Mouse (Mus musculus): ENCODE data around the gene Sptbn2. TPM values are rescaled to one million over a fixed set of nuclear protein-coding genes. Genes with fewer than 3 reads are reported as not detected.
A peak's percentile ranks its signal among the peaks of the same experiment; 100 is the strongest.
"Not testable (repeated sequence)": the region's sequence is repeated elsewhere in the genome, so short reads cannot be mapped to it uniquely, and the experiment has no call there.

Gene Sptbn2
- total RNA-seq, 2 experiments from 2014 or later = not detected

DNA sequence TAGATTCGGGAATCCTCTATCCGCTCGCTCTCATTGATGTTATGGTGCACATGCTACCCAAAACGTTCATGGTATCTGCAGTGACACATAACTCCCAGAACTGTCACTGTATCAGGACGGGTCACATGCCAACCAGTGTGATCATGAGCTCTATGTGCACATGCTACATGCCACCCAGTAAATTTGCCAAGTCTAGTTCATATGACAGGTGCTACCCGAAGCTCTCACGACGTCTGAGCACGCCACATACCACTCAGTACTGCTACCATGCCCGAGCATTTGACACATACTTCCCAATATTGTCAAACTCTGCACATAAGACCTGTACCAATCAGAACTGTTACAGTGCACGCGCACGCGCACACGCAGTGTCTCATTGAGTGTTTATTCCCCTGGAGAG lies 9.1 kb downstream of the Sptbn2 start:
- ATAC-seq (replicated peaks; ENCODE audit: poor library complexity, severe bottlenecking) = no peak

DNA sequence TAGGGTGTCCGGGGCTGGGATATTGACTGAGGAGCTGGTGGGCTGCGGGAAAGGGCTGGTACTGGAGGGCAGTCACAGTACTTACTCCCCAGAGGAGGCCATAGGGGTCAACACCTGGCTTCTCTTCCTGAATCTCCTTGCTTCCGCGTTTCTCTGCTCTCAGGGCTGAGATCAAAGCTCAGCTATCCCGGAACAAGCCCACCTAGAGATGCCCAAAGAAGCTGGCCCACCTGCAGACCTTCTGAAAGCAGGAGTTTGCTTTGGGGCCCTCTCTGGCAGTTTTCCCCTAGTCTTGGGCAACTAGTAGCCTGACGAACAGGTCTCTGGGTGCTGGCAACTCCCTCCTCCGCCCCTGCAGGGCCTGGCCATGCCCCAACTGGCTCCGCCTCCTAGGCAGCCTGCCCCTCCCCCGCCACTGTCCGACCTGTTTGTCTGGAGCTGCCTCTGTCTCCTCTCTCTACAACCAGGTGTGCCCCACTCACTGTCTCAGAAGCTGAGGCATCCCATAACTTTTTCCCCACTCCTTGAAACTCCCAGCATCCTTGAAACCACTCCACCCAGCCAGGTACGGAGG lies 9.8 kb downstream of the Sptbn2 start:
- ATAC-seq (replicated peaks; ENCODE audit: poor library complexity, severe bottlenecking) = no peak

- no peak for ATAC-seq (replicated peaks; ENCODE audit: poor library complexity, severe bottlenecking)
Measured at GRCm38 (mm10) chr19:4729186-4729585, 18.2 kb downstream of the Sptbn2 start.

DNA sequence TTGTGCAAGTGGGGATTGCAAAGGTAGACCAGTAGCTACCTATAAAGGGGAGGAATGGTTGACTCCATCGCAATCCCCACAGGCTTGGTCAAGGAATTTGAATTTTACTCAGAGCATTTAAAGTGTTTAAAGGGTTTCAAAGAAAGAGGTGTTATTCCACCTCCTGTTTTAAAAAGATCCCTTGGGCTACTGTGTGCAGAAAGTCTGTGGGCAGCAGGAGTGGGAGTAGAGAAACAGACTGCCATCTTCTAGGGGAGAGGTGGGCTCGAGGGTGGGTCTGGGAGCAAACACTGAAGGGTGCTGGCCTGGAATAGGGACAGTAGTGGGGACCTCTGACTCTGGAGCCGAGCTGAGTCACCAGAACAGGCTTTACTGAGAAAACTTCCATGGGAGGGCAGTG lies 22.1 kb downstream of the Sptbn2 start:
- no peak for ATAC-seq (replicated peaks; ENCODE audit: poor library complexity, severe bottlenecking)

DNA sequence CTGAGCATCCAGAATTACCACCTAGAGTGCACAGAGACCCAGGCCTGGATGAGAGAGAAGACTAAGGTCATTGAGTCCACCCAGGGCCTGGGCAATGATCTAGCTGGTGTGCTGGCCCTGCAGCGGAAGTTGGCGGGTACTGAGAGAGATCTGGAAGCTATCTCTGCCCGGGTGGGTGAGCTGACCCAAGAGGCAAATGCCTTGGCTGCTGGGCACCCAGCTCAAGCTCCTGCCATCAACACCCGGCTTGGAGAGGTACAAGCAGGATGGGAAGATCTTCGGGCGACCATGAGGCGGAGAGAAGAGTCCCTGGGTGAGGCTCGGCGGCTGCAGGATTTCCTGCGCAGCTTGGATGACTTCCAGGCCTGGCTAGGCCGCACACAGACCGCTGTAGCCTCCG lies 26.9 kb downstream of the Sptbn2 start:
- ATAC-seq (replicated peaks; ENCODE audit: poor library complexity, severe bottlenecking) = no peak

GRCm38 (mm10) chr19:4739053-4739452 lies 28.1 kb downstream of the Sptbn2 start:
- no peak for ATAC-seq (replicated peaks; ENCODE audit: poor library complexity, severe bottlenecking)

DNA sequence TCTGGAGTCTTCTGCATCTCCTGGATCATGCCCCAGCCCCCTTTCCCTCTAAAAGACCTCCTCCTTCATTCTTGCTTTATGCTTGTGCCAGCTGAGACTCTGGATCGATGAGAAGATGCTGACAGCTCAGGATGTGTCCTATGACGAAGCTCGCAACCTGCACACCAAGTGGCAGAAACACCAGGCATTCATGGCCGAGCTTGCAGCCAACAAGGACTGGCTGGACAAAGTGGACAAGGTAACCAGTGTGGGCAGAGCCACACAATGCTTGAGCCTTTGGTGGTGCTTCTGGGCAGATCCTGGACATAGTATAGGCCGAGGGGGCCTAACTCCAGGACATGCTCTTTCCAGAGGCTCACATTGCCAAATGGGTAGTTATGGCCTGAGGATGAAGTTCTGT lies 28.8 kb downstream of the Sptbn2 start:
- ATAC-seq (replicated peaks; ENCODE audit: poor library complexity, severe bottlenecking) = no peak

DNA sequence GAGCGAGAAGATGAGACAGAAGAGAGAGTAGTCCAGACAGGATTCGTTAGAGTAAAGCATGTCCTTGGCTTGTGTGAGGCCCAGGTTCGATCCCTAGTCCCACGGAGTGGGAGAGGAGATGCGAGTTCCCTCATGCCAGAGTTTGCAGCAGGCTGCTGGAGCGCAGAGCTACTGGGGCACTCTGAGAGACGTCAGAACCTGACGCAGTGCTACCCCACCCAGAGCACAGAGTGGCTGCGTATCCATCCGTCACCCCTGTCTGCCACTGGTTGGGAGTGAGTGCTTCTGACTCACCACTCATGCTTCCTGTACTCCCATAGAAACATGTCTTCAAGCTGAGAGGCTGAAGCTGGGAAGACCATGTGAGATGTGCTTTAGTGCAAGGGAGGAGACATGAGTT lies 30.5 kb downstream of the Sptbn2 start:
- ATAC-seq (replicated peaks; ENCODE audit: poor library complexity, severe bottlenecking) = no peak

GRCm38 (mm10) chr19:4742229-4742628 lies 31.3 kb downstream of the Sptbn2 start:
- ATAC-seq (replicated peaks; ENCODE audit: poor library complexity, severe bottlenecking) = no peak

GRCm38 (mm10) chr19:4743524-4743923 lies 32.6 kb downstream of the Sptbn2 start:
- no peak for ATAC-seq (replicated peaks; ENCODE audit: poor library complexity, severe bottlenecking)

DNA sequence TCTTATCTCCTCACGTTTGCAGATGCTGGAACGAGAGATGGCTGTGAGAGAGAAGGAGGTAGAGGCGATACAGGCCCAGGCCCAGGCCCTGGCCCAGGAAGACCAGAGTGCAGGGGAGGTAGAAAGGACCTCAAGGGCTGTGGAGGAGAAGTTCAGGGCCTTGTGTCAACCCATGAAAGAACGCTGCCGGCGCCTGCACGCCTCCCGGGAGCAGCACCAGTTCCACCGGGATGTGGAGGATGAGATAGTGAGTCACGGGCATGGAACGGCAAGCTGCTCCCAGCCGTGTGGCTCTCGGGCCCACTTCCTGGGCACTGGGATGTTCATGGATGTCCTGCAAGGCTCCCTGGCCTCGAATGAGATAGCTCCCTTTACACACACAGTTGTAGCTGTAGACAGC lies 33.1 kb downstream of the Sptbn2 start:
- ATAC-seq (replicated peaks; ENCODE audit: poor library complexity, severe bottlenecking) = no peak

DNA sequence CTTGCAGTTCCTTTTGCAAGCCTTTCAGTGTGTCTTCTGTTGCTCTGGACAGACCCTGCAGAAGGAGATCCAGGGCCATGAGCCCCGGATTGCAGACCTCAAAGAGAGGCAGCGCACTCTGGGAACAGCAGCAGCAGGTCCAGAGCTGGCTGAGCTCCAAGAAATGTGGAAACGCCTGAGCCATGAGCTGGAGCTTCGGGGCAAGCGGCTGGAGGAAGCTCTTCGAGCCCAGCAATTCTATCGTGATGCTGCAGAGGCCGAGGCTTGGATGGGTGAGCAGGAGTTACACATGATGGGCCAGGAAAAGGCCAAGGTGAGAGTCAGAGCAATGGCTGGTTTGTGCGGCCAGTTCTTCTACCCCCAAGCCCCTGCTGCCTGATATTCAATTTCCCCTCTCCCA lies 34.1 kb downstream of the Sptbn2 start:
- ATAC-seq (replicated peaks; ENCODE audit: poor library complexity, severe bottlenecking) = no peak

DNA sequence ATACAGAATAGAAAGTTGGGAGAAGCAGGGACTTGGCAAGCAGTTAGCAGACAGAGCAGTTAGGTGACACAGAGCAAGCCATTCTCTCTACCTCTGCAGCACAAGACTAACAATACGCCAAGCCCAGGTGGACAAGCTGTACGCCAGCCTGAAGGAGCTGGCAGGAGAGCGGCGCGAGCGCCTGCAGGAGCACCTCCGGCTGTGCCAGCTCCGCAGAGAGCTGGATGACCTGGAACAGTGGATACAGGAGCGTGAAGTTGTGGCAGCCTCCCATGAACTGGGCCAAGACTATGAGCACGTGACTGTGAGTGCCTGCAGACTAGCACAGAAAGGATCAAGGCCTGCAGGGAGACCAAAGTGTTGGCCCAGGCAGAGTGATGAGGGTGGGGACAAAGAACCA lies 34.7 kb downstream of the Sptbn2 start:
- no peak for ATAC-seq (replicated peaks; ENCODE audit: poor library complexity, severe bottlenecking)

DNA sequence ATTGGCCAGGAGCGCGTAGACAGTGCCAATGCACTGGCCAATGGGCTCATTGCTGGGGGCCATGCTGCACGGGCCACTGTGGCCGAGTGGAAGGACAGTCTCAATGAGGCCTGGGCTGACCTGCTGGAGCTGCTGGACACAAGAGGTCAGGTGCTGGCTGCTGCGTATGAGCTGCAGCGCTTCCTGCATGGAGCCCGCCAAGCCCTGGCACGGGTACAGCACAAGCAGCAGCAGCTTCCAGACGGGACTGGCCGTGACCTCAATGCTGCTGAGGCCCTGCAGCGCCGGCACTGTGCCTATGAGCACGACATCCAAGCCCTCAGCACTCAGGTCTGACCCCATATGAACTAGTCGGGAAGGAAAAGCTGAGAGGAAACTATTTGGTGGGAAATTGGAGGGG lies 35.6 kb downstream of the Sptbn2 start:
- ATAC-seq (replicated peaks; ENCODE audit: poor library complexity, severe bottlenecking) = no peak

DNA sequence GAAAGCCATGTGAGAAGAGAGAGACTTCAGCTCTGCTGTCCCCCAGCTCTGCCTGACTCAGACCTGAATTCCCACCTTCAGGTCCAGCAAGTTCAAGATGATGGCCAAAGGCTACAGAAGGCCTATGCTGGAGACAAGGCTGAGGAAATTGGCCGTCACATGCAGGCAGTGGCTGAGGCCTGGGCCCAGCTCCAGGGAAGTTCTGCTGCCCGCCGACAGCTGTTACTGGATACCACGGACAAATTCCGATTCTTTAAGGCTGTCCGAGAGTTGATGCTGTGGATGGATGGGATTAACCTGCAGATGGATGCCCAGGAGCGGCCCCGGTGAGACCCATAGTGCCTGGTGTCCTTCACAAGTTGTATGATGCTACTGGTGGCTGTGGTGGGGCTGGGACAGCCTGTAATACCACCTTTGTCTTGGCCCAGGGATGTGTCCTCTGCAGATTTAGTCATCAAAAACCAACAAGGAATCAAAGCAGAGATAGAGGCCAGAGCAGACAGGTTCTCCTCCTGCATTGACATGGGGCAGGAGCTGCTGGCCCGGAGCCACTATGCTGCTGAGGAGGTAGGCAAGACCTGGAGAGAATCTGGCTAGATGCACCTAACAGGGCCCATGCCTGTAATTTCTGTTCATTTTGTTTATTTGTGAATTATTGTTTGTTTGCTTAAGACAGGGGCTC lies 36.8 kb downstream of the Sptbn2 start:
- ATAC-seq (replicated peaks; ENCODE audit: poor library complexity, severe bottlenecking) = no peak

DNA sequence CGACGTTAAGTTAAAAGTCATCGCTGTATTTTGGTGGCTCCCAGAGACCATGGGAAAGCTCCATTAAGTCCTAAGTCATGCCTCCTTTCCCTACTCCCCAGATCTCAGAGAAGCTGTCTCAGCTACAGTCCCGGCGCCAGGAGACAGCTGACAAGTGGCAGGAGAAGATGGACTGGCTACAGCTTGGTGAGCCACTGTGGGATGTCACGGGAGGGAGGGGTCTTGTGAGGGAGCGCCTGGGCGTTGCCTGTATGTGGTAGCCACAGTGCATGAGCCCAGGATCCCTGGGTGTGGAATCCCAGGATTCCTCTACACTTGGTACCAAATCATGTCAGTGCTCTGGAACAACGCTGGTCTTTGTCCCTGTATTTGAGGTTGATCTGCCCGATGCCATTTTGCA lies 37.5 kb downstream of the Sptbn2 start:
- ATAC-seq (replicated peaks; ENCODE audit: poor library complexity, severe bottlenecking) = no peak

- ATAC-seq (replicated peaks; ENCODE audit: poor library complexity, severe bottlenecking) = no peak
Measured at GRCm38 (mm10) chr19:4749975-4750374, 39.0 kb downstream of the Sptbn2 start.

- ATAC-seq (replicated peaks; ENCODE audit: poor library complexity, severe bottlenecking) = peak; percentile 72
Measured at GRCm38 (mm10) chr19:4755565-4756192, 44.7 kb downstream of the Sptbn2 start.

GRCm38 (mm10) chr19:4756193-4756911 lies 45.4 kb downstream of the Sptbn2 start, which contains the start of gene Rbm4b:
Gene Rbm4b (plus strand): TSS chr19:4756497.
- peak; percentile 94 for ATAC-seq (replicated peaks; ENCODE audit: poor library complexity, severe bottlenecking)

- no peak for ATAC-seq (replicated peaks; ENCODE audit: poor library complexity, severe bottlenecking)
Measured at GRCm38 (mm10) chr19:4756921-4757320, 46.0 kb downstream of the Sptbn2 start.

GRCm38 (mm10) chr19:4760544-4760943 lies 49.6 kb downstream of the Sptbn2 start:
- ATAC-seq (replicated peaks; ENCODE audit: poor library complexity, severe bottlenecking) = not testable (repeated sequence)
